Mouse (Mus musculus) ES-E14 (cell line): ENCODE measurements around the gene Smco4.
"Not testable (repeated sequence)": the region's sequence is repeated elsewhere in the genome, so short reads cannot be mapped to it uniquely, and the experiment has no call there.

Source experiments
- CHD2 ChIP-seq: IDR thresholded peaks from 2 replicates; pipeline ENCODE4 v1.6.1; 2014; ENCODE audit warnings: mild to moderate bottlenecking, low read depth, low read length, inconsistent platforms
- HCFC1 ChIP-seq: IDR thresholded peaks from 2 replicates; pipeline ENCODE4 v1.6.1; 2012; ENCODE audit warnings: low read length, inconsistent platforms, borderline replicate concordance; ENCODE audit not compliant: insufficient read depth
- MAFK ChIP-seq: IDR thresholded peaks from 2 replicates; pipeline ENCODE4 v1.6.1; 2014; ENCODE audit warnings: mild to moderate bottlenecking, low read depth, low read length, inconsistent platforms; ENCODE audit not compliant: insufficient read depth

- TF ChIP-seq HCFC1, MAFK, CHD2: not testable (repeated sequence)
Measured at GRCm38 (mm10) chr9:15495281-15495680, 2.0 kb downstream of the Smco4 start.
